Mouse (Mus musculus) heart, embryonic 10.5 days (tissue): Measurements from ENCODE around the gene Olfr63. TPM values are rescaled to one million over a fixed set of nuclear protein-coding genes. Genes with fewer than 3 reads are reported as not detected.
"Not testable (repeated sequence)": the region's sequence is repeated elsewhere in the genome, so short reads cannot be mapped to it uniquely, and the experiment has no call there.

Experiments
- DNase-seq: peaks from one replicate; pipeline ENCODE4 v3.0.0-alpha.2; 2017; ENCODE audit warnings: low spot score
- H3K27ac ChIP-seq: fragments of 300-500 bp; sonication (generic); 2 replicates; pipeline ENCODE4 v1.5.1; 2016; ENCODE audit warnings: mild to moderate bottlenecking
- H3K27me3 ChIP-seq: fragments of 300-500 bp; sonication (generic); 2 replicates; pipeline ENCODE4 v1.6.1; 2016; ENCODE audit warnings: mild to moderate bottlenecking; ENCODE audit not compliant: poor library complexity, insufficient read depth, severe bottlenecking
- H3K36me3 ChIP-seq: fragments of 300-500 bp; sonication (generic); 2 replicates; pipeline ENCODE4 v1.6.1; 2016; ENCODE audit warnings: mild to moderate bottlenecking, moderate library complexity
- H3K4me1 ChIP-seq: fragments of 300-500 bp; sonication (generic); 2 replicates; pipeline ENCODE4 v1.6.1; 2016; ENCODE audit warnings: mild to moderate bottlenecking
- H3K4me3 ChIP-seq: fragments of 300-500 bp; sonication (generic); 2 replicates; pipeline ENCODE4 v1.5.1; 2016; ENCODE audit warnings: mild to moderate bottlenecking, moderate library complexity
- H3K9me3 ChIP-seq: fragments of 300-500 bp; sonication (generic); 2 replicates; pipeline ENCODE4 v1.6.1; 2016; ENCODE audit warnings: mild to moderate bottlenecking, moderate library complexity
- WGBS: fragments of 180-500 bp; shearing (Covaris S2); methylation state at CpG from one replicate; pipeline ENCODE4 v1.1.7; 2016; 5-methylcytosine and 5-hydroxymethylcytosine counted together
- polyA plus RNA-seq: library from polyadenylated mRNA; unstranded; fragments of >200 nt; fragmentation: Nextera tagmentation; extraction: Ambion mirVana; gene quantifications from 2 replicates; pipeline ENCODE4 v1.2.1, GENCODE M21; 2016

The Olfr63 gene
- 0.02 and 0.06 TPM in 2 replicates for polyA plus RNA-seq

- Histone ChIP-seq H3K9me3 (no peaks in the 10 kb centered on the region), H3K36me3 (no peaks in the 10 kb centered on the region), H3K4me1 (no peaks in the 10 kb centered on the region), H3K27me3 (no peaks in the 10 kb centered on the region), H3K27ac (no peak within 1 kb of the TSS), H3K4me3 (no peak within 1 kb of the TSS)
- no peak for DNase-seq
- 69% methylated on average over 1 of the region's 1 CpGs for WGBS
Observed at GRCm38 (mm10) chr17:33264376-33264775, at the start of gene Olfr63. TSS of gene Olfr63 (plus strand) at chr17:33264676.

- Histone ChIP-seq H3K27ac (no peak within 1 kb of the TSS), H3K27me3 (no peaks in the 10 kb centered on the region), H3K9me3 (peaks cover 9% of the 10 kb centered on the region), H3K4me1 (no peaks in the 10 kb centered on the region), H3K4me3 (no peak within 1 kb of the TSS), H3K36me3 (no peaks in the 10 kb centered on the region)
- WGBS = 72% methylated on average over 2 of the region's 2 CpGs
- no peak for DNase-seq
Observed at GRCm38 (mm10) chr17:33221590-33221989, 42.9 kb upstream of the Olfr63 start, which contains the start of gene Olfr1564. TSS of gene Olfr1564 (minus strand) at chr17:33221690.

GRCm38 (mm10) chr17:33236646-33237045 lies 27.8 kb upstream of the Olfr63 start:
- not testable (repeated sequence) for H3K27me3 ChIP-seq, DNase-seq, H3K4me1 ChIP-seq, H3K27ac ChIP-seq, H3K4me3 ChIP-seq, H3K9me3 ChIP-seq
- peaks cover 24% of the 10 kb centered on the region for H3K36me3 ChIP-seq
- WGBS = 91% methylated on average over 1 of the region's 1 CpGs

GRCm38 (mm10) chr17:33254530-33255318 lies 9.8 kb upstream of the Olfr63 start, which contains the start of gene Zfp955a:
TSS of gene Zfp955a (minus strand) at chr17:33255145.
- H3K27me3 ChIP-seq, H3K27ac ChIP-seq, DNase-seq, H3K4me3 ChIP-seq, H3K36me3 ChIP-seq, H3K4me1 ChIP-seq, H3K9me3 ChIP-seq: not testable (repeated sequence)
- 32% methylated on average over 1 of the region's 34 CpGs for WGBS

- WGBS = no CpG with 5 or more reads among the region's 2 CpGs
- H3K4me3 ChIP-seq, H3K36me3 ChIP-seq, DNase-seq, H3K27me3 ChIP-seq, H3K27ac ChIP-seq, H3K4me1 ChIP-seq, H3K9me3 ChIP-seq: not testable (repeated sequence)
Observed at GRCm38 (mm10) chr17:33255319-33255657, 9.2 kb upstream of the Olfr63 start.

GRCm38 (mm10) chr17:33268907-33269306 lies 4.4 kb downstream of the Olfr63 start:
- H3K27me3 ChIP-seq = no peaks in the 10 kb centered on the region
- 0 out of 2 replicates have a peak, but pooled peaks cover 3% of the 10 kb centered on the region for H3K9me3 ChIP-seq
- peak; percentile 63 for DNase-seq
- H3K27ac ChIP-seq = no peak overlapping the region
- no peak overlapping the region for H3K4me3 ChIP-seq
- H3K4me1 ChIP-seq = no peaks in the 10 kb centered on the region
- no peaks in the 10 kb centered on the region for H3K36me3 ChIP-seq
- 82% methylated on average over 9 of the region's 9 CpGs for WGBS

- H3K36me3 ChIP-seq, H3K27ac ChIP-seq, H3K9me3 ChIP-seq, H3K27me3 ChIP-seq, H3K4me1 ChIP-seq, H3K4me3 ChIP-seq, DNase-seq: not testable (repeated sequence)
- no CpG with 5 or more reads among the region's 25 CpGs for WGBS
Observed at GRCm38 (mm10) chr17:33289039-33289875, 24.8 kb downstream of the Olfr63 start, which contains the start of gene Zfp955b. TSS of gene Zfp955b (plus strand) at chr17:33289544.

GRCm38 (mm10) chr17:33289876-33290149 lies 25.3 kb downstream of the Olfr63 start:
- not testable (repeated sequence) for H3K4me3 ChIP-seq, H3K9me3 ChIP-seq, H3K36me3 ChIP-seq, DNase-seq, H3K27me3 ChIP-seq, H3K4me1 ChIP-seq, H3K27ac ChIP-seq
- WGBS = no CpG with 5 or more reads among the region's 9 CpGs

Other genes with a start within 250 kb of the Olfr63 start
- gene Zfp763, start 231.3 kb upstream of the Olfr63 start, polyA plus RNA-seq = 7.1 and 8.0 TPM in 2 replicates
- not detected in 2 replicates for gene 4921501E09Rik, start 196.6 kb upstream of the Olfr63 start, polyA plus RNA-seq
- 5.0 and 5.8 TPM in 2 replicates for gene Zfp563, start 175.4 kb upstream of the Olfr63 start, polyA plus RNA-seq
- gene Morc2b, start 125.0 kb upstream of the Olfr63 start, polyA plus RNA-seq = 0.18 TPM in 1 of 2 replicates, not detected in the other
- not detected in 2 replicates for gene Olfr55, start 96.2 kb upstream of the Olfr63 start, polyA plus RNA-seq
- gene Olfr239, start 73.4 kb upstream of the Olfr63 start, polyA plus RNA-seq = not detected in 2 replicates
- gene Olfr1564, start 43.0 kb upstream of the Olfr63 start, polyA plus RNA-seq = 0.13 TPM in 1 of 2 replicates, not detected in the other
- gene Zfp955a, start 9.5 kb upstream of the Olfr63 start, polyA plus RNA-seq = 13.9 and 14.0 TPM in 2 replicates
- 8.2 and 10.2 TPM in 2 replicates for gene Zfp955b, start 24.9 kb downstream of the Olfr63 start, polyA plus RNA-seq
- gene Zfp81, start 94.2 kb downstream of the Olfr63 start, polyA plus RNA-seq = 6.1 and 7.7 TPM in 2 replicates
- 8.8 and 13.3 TPM in 2 replicates for gene Zfp101, start 130.0 kb downstream of the Olfr63 start, polyA plus RNA-seq
- not detected in 2 replicates for gene Actl9, start 168.2 kb downstream of the Olfr63 start, polyA plus RNA-seq